Mouse (Mus musculus): Measurements from ENCODE around the gene Anapc1. TPM values are rescaled to one million over a fixed set of nuclear protein-coding genes. Genes with fewer than 3 reads are reported as not detected.
A peak's percentile ranks its signal among the peaks of the same experiment; 100 is the strongest.

The Anapc1 gene
- 10 to 100 TPM; 30.0 to 31.1 TPM for total RNA-seq (2021)
- long read RNA-seq, experiment 1, full-length matches to known transcripts, result 6 of 13 reads
- long read RNA-seq, experiment 1, partial matches to known transcripts, result 5 of 13 reads
- long read RNA-seq, experiment 1, other reads (novel, unspliced or antisense), result 2 of 13 reads
- long read RNA-seq, experiment 2, full-length matches to known transcripts, result 6 of 17 reads
- long read RNA-seq, experiment 2, partial matches to known transcripts, result 10 of 17 reads
- long read RNA-seq, experiment 2, other reads (novel, unspliced or antisense), result 1 of 17 reads

GRCm38 (mm10) chr2:128686921-128687557, at the start of gene Anapc1:
Anapc1 (minus strand) TSS chr2:128687391.
- DNase-seq (ENCODE audit: low spot score), result peak; percentile 87

- no peak for DNase-seq (ENCODE audit: low spot score)
These were observed 47.9 kb upstream of the Anapc1 start for GRCm38 (mm10) chr2:128735089-128735488.

GRCm38 (mm10) chr2:128731951-128732350, 44.8 kb upstream of the Anapc1 start:
- DNase-seq (ENCODE audit: low spot score), result no peak

GRCm38 (mm10) chr2:128731514-128731913, 44.3 kb upstream of the Anapc1 start:
- DNase-seq (ENCODE audit: low spot score), result no peak

GRCm38 (mm10) chr2:128729141-128729540, 42.0 kb upstream of the Anapc1 start:
- DNase-seq (ENCODE audit: low spot score), result no peak

- no peak for DNase-seq (ENCODE audit: low spot score)
These were observed 40.9 kb upstream of the Anapc1 start for GRCm38 (mm10) chr2:128728066-128728465.

- no peak for DNase-seq (ENCODE audit: low spot score)
These were observed 40.4 kb upstream of the Anapc1 start for GRCm38 (mm10) chr2:128727552-128727951.

- no peak for DNase-seq (ENCODE audit: low spot score)
These were observed 39.4 kb upstream of the Anapc1 start for GRCm38 (mm10) chr2:128726626-128727025.

GRCm38 (mm10) chr2:128726067-128726466, 38.9 kb upstream of the Anapc1 start:
- DNase-seq (ENCODE audit: low spot score), result no peak

GRCm38 (mm10) chr2:128722106-128722710, 35.0 kb upstream of the Anapc1 start:
- DNase-seq (ENCODE audit: low spot score), result no peak

GRCm38 (mm10) chr2:128719380-128719779, 32.2 kb upstream of the Anapc1 start:
- DNase-seq (ENCODE audit: low spot score), result no peak

GRCm38 (mm10) chr2:128715979-128716378, 28.8 kb upstream of the Anapc1 start:
- DNase-seq (ENCODE audit: low spot score), result no peak

- no peak for DNase-seq (ENCODE audit: low spot score)
These were observed 27.6 kb upstream of the Anapc1 start for GRCm38 (mm10) chr2:128714724-128715241.

- DNase-seq (ENCODE audit: low spot score), result no peak
These were observed 26.4 kb upstream of the Anapc1 start for GRCm38 (mm10) chr2:128713548-128714003.

GRCm38 (mm10) chr2:128712940-128713339, 25.7 kb upstream of the Anapc1 start:
- DNase-seq (ENCODE audit: low spot score), result no peak

GRCm38 (mm10) chr2:128710609-128711008, 23.4 kb upstream of the Anapc1 start:
- DNase-seq (ENCODE audit: low spot score), result no peak

GRCm38 (mm10) chr2:128709264-128709663, 22.1 kb upstream of the Anapc1 start:
- DNase-seq (ENCODE audit: low spot score), result no peak

GRCm38 (mm10) chr2:128704474-128704873, 17.3 kb upstream of the Anapc1 start:
- peak; percentile 5 for DNase-seq (ENCODE audit: low spot score)

- DNase-seq (ENCODE audit: low spot score), result peak; percentile 24
These were observed 12.2 kb upstream of the Anapc1 start for GRCm38 (mm10) chr2:128699201-128699885.

GRCm38 (mm10) chr2:128698693-128699181, 11.5 kb upstream of the Anapc1 start, which contains the start of gene Mertk:
Mertk (plus strand) TSS chr2:128698956.
- peak; percentile 86 for DNase-seq (ENCODE audit: low spot score)

- peak; percentile 86 for DNase-seq (ENCODE audit: low spot score)
These were observed 11.0 kb upstream of the Anapc1 start for GRCm38 (mm10) chr2:128698140-128698692.
